Mouse (Mus musculus): ENCODE data around the gene Htr3b. TPM values are rescaled to one million over a fixed set of nuclear protein-coding genes. Genes with fewer than 3 reads are reported as not detected.

Htr3b gene
- polyA plus RNA-seq, 1 experiment from 2014 or later: not detected

DNA sequence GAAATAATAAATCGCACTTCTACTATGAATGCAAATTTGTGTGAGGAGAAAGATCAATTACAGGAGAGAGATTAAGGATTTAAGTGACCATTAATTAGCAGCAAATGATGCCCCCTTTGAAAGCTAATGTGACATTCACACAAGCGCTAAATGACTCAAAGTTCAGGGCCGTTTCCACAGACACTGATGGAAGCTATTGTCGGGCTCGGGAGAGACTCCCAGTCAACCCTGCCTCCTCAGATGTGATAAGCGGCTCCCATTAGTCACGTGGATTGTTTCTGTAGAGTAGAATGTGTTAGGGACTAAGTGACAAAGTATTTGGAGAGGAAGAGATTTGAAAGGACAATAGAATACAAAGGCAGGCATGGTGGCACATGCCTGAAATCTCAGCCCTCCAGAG is 2.7 kb downstream of the Htr3b start:
- Histone ChIP-seq H3K9me3 (ENCODE audit: control insufficient read depth, low read length) (no peaks in the 10 kb centered on the region), H3K4me1 (ENCODE audit: control insufficient read depth, insufficient read depth, low read length) (peaks cover 8% of the 10 kb centered on the region), H3K4me3 (replicated peaks; ENCODE audit: low read depth, low read length) (no peak overlapping the region), H3K27ac (replicated peaks; ENCODE audit: low read depth, low read length) (no peak overlapping the region), H3K36me3 (ENCODE audit: control insufficient read depth, insufficient read depth, low read length) (no peaks in the 10 kb centered on the region), H3K9ac (replicated peaks; ENCODE audit: low read length) (no peak overlapping the region), H3K4me2 (ENCODE audit: low read length) (no peak overlapping the region), H3K27me3 (ENCODE audit: control insufficient read depth, insufficient read depth, low read length) (no peaks in the 10 kb centered on the region)
- 35% methylated on average over 7 of the region's 7 CpGs for WGBS
- DNase-seq: peak; percentile 29
- ATAC-seq (ENCODE audit: low FRiP score, low TSS enrichment): no peak

DNA sequence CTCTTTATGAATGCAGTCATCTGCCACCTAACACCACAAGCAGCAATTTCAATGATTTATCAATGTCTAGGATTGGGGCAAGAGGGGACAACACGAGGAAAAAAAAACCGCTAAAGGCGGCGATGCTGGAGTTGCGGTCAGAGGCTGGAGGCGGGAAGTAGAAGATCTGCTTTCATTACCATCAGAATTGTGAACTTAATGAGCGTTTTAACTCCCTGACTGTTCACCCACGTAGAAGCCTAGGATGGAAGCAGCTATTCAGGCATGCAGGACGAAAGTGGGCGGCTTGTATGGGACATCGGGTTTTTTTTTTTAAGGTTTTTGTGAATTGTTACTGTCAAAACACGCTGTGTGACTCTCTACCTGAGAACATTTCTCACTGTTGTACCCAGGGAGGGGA is 3.5 kb downstream of the Htr3b start:
- peak overlapping the region; percentile 29 for H3K4me2 ChIP-seq (ENCODE audit: low read length)
- 0 out of 2 replicates have a peak overlapping the region, but pooled peaks have one; percentile 12 for H3K9ac ChIP-seq (replicated peaks; ENCODE audit: low read length)
- no peak overlapping the region for H3K4me3 ChIP-seq (replicated peaks; ENCODE audit: low read depth, low read length)
- no peaks in the 10 kb centered on the region for H3K36me3 ChIP-seq (ENCODE audit: control insufficient read depth, insufficient read depth, low read length)
- WGBS: 27% methylated on average over 12 of the region's 12 CpGs
- H3K4me1 ChIP-seq (ENCODE audit: control insufficient read depth, insufficient read depth, low read length): peaks cover 8% of the 10 kb centered on the region
- H3K9me3 ChIP-seq (ENCODE audit: control insufficient read depth, low read length): no peaks in the 10 kb centered on the region
- no peaks in the 10 kb centered on the region for H3K27me3 ChIP-seq (ENCODE audit: control insufficient read depth, insufficient read depth, low read length)
- DNase-seq (peak; percentile 20), ATAC-seq (ENCODE audit: low FRiP score, low TSS enrichment) (no peak)
- H3K27ac ChIP-seq (replicated peaks; ENCODE audit: low read depth, low read length): no peak overlapping the region

DNA sequence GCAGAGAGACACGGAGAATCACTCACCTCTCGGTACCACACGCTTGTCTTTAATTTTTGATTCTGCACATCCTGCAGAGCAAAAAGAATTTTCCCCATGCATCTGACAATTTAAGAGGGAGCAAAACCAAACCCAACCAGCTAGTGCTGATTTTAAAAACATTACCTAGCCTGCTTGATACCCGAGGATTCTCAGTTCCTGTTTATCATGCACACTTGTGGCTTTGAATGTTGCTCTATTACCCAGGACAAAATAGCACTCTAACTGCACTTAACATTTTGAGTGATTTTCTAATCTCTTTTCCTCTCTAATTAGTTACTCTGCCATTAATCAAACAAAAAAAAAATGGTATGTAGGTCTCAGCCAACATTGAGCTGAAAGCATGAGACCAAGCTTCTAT is 17.2 kb downstream of the Htr3b start:
- WGBS: 94% methylated on average over 4 of the region's 4 CpGs
- Histone ChIP-seq H3K4me2 (ENCODE audit: low read length) (no peak overlapping the region), H3K4me1 (ENCODE audit: control insufficient read depth, insufficient read depth, low read length) (no peaks in the 10 kb centered on the region), H3K4me3 (replicated peaks; ENCODE audit: low read depth, low read length) (no peak overlapping the region), H3K27me3 (ENCODE audit: control insufficient read depth, insufficient read depth, low read length) (no peaks in the 10 kb centered on the region), H3K9ac (replicated peaks; ENCODE audit: low read length) (no peak overlapping the region), H3K36me3 (ENCODE audit: control insufficient read depth, insufficient read depth, low read length) (no peaks in the 10 kb centered on the region), H3K27ac (replicated peaks; ENCODE audit: low read depth, low read length) (no peak overlapping the region), H3K9me3 (ENCODE audit: control insufficient read depth, low read length) (no peaks in the 10 kb centered on the region)
- ATAC-seq (ENCODE audit: low FRiP score, low TSS enrichment) (no peak), DNase-seq (no peak)

DNA sequence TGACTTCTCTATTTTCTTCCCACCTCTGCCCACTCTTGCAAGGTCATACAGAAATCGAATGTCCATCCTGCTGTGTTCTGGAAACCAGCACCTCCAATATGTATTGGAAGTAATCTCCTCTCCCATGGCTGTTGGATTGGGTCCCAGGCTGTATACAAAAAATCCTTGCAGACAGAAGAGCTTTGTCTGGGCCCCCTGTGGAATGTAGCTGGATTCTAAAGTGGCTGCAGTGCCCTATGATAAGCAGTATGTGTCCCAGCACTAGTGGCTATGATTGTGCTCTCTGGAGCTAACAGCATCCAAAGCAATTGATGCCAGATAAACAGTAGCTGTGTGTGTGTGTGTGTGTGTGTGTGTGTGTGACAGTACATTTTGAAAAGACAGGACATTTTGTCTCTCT is 22.4 kb downstream of the Htr3b start:
- no peaks in the 10 kb centered on the region for H3K36me3 ChIP-seq (ENCODE audit: control insufficient read depth, insufficient read depth, low read length)
- peak; percentile 32 for DNase-seq

DNA sequence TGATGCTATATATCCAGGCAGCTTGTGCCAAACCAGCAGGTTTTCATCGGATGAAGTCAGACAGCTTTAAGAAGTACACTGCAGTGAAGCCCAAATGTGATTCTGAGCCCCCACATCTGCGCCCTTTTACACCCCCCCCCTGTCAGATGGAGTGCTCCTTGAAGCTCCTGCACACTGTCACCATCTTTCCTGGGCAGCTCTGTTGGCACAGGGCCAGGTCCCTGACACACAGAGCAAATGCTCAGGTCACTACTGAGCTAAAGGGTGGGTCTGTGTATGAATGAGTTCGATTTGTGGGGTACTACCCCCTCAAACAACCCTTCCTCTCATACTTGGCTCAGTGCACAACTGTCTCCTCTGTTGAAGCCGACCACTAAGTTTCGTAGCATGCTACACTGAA is 35.4 kb downstream of the Htr3b start:
- no peak overlapping the region for H3K27ac ChIP-seq (replicated peaks; ENCODE audit: low read depth, low read length)
- 84% methylated on average over 5 of the region's 5 CpGs for whole genome bisulfite sequencing
- DNase-seq: no peak

More for the DNA sequence above, 22.4 kb downstream of the Htr3b start:
- H3K9ac ChIP-seq (replicated peaks; ENCODE audit: low read length): no peak overlapping the region
- H3K27me3 ChIP-seq (ENCODE audit: control insufficient read depth, insufficient read depth, low read length): no peaks in the 10 kb centered on the region
- 70% methylated on average over 1 of the region's 1 CpGs for WGBS
- no peaks in the 10 kb centered on the region for H3K9me3 ChIP-seq (ENCODE audit: control insufficient read depth, low read length)
- no peak for ATAC-seq (ENCODE audit: low FRiP score, low TSS enrichment)
- no peak overlapping the region for H3K4me2 ChIP-seq (ENCODE audit: low read length)
- H3K4me3 ChIP-seq (replicated peaks; ENCODE audit: low read depth, low read length): no peak overlapping the region
- H3K27ac ChIP-seq (replicated peaks; ENCODE audit: low read depth, low read length): no peak overlapping the region
- H3K4me1 ChIP-seq (ENCODE audit: control insufficient read depth, insufficient read depth, low read length): no peaks in the 10 kb centered on the region

DNA sequence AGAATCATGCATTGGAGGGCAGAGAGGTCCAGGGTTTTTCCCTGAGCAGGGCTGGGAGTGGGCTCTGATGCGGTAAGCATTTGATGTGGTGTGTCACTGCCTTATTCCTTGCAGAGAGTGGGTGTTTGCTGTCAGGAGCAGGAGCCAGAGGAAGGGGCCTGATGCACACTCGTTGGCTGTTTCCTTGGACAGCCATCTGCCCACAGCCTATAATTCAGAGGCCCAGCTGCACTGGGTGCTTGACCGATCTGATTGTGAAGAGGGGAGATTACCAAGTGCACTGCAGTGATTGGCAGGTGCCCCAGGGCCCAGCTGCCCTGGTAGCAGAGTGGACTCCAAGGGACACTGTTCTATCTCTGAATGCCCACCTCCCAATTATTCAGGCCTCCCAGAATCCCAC is 36.0 kb downstream of the Htr3b start:
- no peak overlapping the region for H3K27ac ChIP-seq (replicated peaks; ENCODE audit: low read depth, low read length)
- ATAC-seq (ENCODE audit: low FRiP score, low TSS enrichment) (no peak), DNase-seq (peak; percentile 26)
- H3K4me2 ChIP-seq (ENCODE audit: low read length): no peak overlapping the region
- H3K4me3 ChIP-seq (replicated peaks; ENCODE audit: low read depth, low read length): no peak overlapping the region
- no peaks in the 10 kb centered on the region for H3K36me3 ChIP-seq (ENCODE audit: control insufficient read depth, insufficient read depth, low read length)
- no peaks in the 10 kb centered on the region for H3K27me3 ChIP-seq (ENCODE audit: control insufficient read depth, insufficient read depth, low read length)
- WGBS: 22% methylated on average over 3 of the region's 3 CpGs
- H3K9ac ChIP-seq (replicated peaks; ENCODE audit: low read length): no peak overlapping the region
- H3K9me3 ChIP-seq (ENCODE audit: control insufficient read depth, low read length): no peaks in the 10 kb centered on the region
- no peaks in the 10 kb centered on the region; the same call in 1 of the 2 replicates for H3K4me1 ChIP-seq (ENCODE audit: control insufficient read depth, insufficient read depth, low read length)

More for the DNA sequence above, 35.4 kb downstream of the Htr3b start:
- Histone ChIP-seq H3K27me3 (ENCODE audit: control insufficient read depth, insufficient read depth, low read length) (no peaks in the 10 kb centered on the region), H3K36me3 (ENCODE audit: control insufficient read depth, insufficient read depth, low read length) (no peaks in the 10 kb centered on the region), H3K4me2 (ENCODE audit: low read length) (no peak overlapping the region), H3K9ac (replicated peaks; ENCODE audit: low read length) (no peak overlapping the region), H3K4me3 (replicated peaks; ENCODE audit: low read depth, low read length) (no peak overlapping the region), H3K4me1 (ENCODE audit: control insufficient read depth, insufficient read depth, low read length) (no peaks in the 10 kb centered on the region; the same call in 1 of the 2 replicates), H3K9me3 (ENCODE audit: control insufficient read depth, low read length) (no peaks in the 10 kb centered on the region)
- ATAC-seq (ENCODE audit: low FRiP score, low TSS enrichment): no peak

DNA sequence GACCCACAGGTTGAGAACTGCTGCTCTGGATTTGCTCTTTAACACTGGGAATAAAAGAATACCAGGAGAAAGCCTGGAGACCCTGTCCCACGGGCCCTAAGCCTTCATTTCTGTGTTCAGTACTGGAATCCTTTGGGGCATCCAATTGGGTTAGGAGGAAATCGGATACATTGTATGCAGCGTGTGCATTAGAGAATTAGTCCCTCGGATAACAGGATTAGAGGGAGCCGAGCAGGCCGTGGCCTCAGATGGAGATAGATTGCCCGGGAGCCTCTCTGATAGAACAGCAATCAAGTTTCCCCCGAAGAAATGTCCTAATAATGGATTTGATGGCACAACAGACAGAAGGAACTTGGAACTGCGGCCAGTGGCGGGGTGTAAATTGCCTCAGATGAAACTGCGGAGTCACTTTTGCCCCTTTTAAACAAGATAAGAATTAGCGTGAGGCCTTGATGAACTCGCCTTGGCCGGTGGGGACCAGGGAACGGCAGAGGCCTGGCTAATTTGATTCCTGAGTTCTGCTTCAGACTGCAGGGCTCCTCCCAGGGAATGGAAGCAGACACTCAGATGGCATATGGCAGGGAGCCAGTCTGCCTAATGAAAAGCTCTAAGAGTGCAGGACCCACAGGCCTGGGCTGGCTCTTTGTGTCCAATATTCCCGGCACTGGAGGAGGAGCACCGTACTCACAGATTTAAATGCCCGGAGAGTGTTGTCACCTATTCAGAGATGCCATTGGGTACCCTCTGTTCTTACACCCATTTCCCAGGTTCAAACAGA is 48.6 kb downstream of the Htr3b start:
- ATAC-seq (ENCODE audit: low FRiP score, low TSS enrichment): no peak
- H3K4me2 ChIP-seq (ENCODE audit: low read length): no peak overlapping the region
- H3K9me3 ChIP-seq (ENCODE audit: control insufficient read depth, low read length): no peaks in the 10 kb centered on the region
- DNase-seq: peak; percentile 83
- 18% methylated on average over 18 of the region's 18 CpGs for WGBS
- H3K4me1 ChIP-seq (ENCODE audit: control insufficient read depth, insufficient read depth, low read length): 0 out of 2 replicates have a peak, but pooled peaks cover 15% of the 10 kb centered on the region
- H3K9ac ChIP-seq (replicated peaks; ENCODE audit: low read length): 0 out of 2 replicates have a peak overlapping the region, but pooled peaks have one; percentile 1
- H3K4me3 ChIP-seq (replicated peaks; ENCODE audit: low read depth, low read length): no peak overlapping the region
- no peaks in the 10 kb centered on the region for H3K27me3 ChIP-seq (ENCODE audit: control insufficient read depth, insufficient read depth, low read length)
- H3K36me3 ChIP-seq (ENCODE audit: control insufficient read depth, insufficient read depth, low read length): no peaks in the 10 kb centered on the region
- H3K27ac ChIP-seq (replicated peaks; ENCODE audit: low read depth, low read length): peak overlapping the region; percentile 62

DNA sequence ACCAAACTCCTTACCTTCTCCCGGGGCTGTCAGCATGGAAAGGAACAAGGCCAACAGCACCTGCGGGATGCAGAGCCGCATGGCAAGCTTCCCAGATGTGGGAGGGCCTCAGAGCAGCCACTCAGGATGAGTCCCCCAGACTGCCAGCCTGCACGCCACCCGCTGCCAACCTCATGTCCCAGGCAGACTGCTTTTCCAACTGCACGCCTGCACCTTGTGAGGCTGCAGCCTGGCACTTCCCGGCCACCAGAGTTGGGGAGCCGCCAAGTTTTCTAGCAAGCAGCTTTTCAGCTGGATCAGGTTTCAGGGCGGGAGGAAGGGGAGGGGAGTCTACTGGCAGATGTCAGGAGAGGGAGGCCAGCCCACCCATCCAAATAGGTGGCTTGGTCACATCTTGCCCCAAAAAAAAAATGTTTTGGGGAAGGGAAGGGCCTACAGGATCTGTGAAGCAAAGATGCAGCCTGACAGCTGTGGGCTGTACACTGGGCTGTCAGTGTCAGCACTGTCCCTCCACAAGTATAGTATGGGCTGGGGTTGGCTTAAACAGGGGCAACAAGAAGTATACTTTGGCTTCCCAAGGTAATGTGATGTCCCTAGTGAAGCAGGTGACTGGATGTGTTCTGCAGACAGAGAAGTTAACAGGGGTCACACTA is 53.8 kb downstream of the Htr3b start, which contains the start of gene Htr3a:
Gene Htr3a, minus strand, starts transcription at position 215 of the 653 bp plus-strand sequence.
- H3K9ac ChIP-seq (replicated peaks; ENCODE audit: low read length): no peak within 1 kb of the TSS
- peak; percentile 81 for DNase-seq
- WGBS: 4% methylated on average over 9 of the region's 9 CpGs
- H3K27ac ChIP-seq (replicated peaks; ENCODE audit: low read depth, low read length): peak within 1 kb of the TSS; percentile 20; the same call in 1 of the 2 replicates
- no peaks in the 10 kb centered on the region for H3K9me3 ChIP-seq (ENCODE audit: control insufficient read depth, low read length)
- peak; percentile 72; the same call in 1 of the 2 replicates for ATAC-seq (ENCODE audit: low FRiP score, low TSS enrichment)
- no peaks in the 10 kb centered on the region for H3K27me3 ChIP-seq (ENCODE audit: control insufficient read depth, insufficient read depth, low read length)
- H3K4me3 ChIP-seq (replicated peaks; ENCODE audit: low read depth, low read length): no peak within 1 kb of the TSS
- peaks cover 4% of the 10 kb centered on the region; the same call in 1 of the 2 replicates for H3K4me1 ChIP-seq (ENCODE audit: control insufficient read depth, insufficient read depth, low read length)
- H3K4me2 ChIP-seq (ENCODE audit: low read length): no peak within 1 kb of the TSS
- no peaks in the 10 kb centered on the region for H3K36me3 ChIP-seq (ENCODE audit: control insufficient read depth, insufficient read depth, low read length)

Measured in midbrain, embryonic 14.5 days (tissue).